In genomic region chr13:9180221-9180620, GRCm38 (mm10) we compare ENCODE assay signal across 7 mouse cellular contexts.
DNase-seq lines count a peak whose midpoint lies in the region; ATAC-seq and TF ChIP-seq lines count a peak whose summit lies in the region.

No protein-coding gene starts in this region.

- no peak for TF ChIP-seq CTCF in CH12.LX (conservative IDR thresholded peaks at IDR 0.05 in 1 of 2, IDR thresholded peaks at IDR 0.05 in 1 of 2; ENCODE audit: low read depth in 2 of 2, low read length in 2 of 2)

- H3K4me2 ChIP-seq in CH12.LX (ENCODE audit: insufficient read depth, low read depth, poor library complexity, severe bottlenecking): no peak overlapping the region; the same call in 1 of the 2 replicates
- 0 out of 2 replicates have a peak overlapping the region, but pooled peaks have one; percentile 13 for H3K4me2 ChIP-seq in embryonic facial prominence, embryonic 12.5 days (replicated peaks)
- H3K4me2 ChIP-seq in kidney, embryonic 16.5 days (replicated peaks; ENCODE audit: low read depth, low read length): peak overlapping the region; percentile 45

- no peak for TF ChIP-seq EP300 in CH12.LX (IDR thresholded peaks at IDR 0.05; ENCODE audit: low read length)

- no peak for TF ChIP-seq RAD21 in CH12.LX (IDR thresholded peaks at IDR 0.05; ENCODE audit: low read depth, low read length)

- no peak for ATAC-seq in embryonic facial prominence, embryonic 12.5 days (ENCODE audit: insufficient number of reproducible peaks, insufficient read depth, low FRiP score, low TSS enrichment)
- 0 out of 2 replicates have a peak, but pooled peaks have one; percentile 16 for ATAC-seq in kidney, embryonic 16.5 days (ENCODE audit: low FRiP score, low TSS enrichment)

- dilution Hi-C loops in CH12.LX (cut with MboI; ENCODE audit: extremely low pct_ligation_motif_present, extremely low pct_unique_long_range_greater_than_20kb, low sequenced_read_pairs): no loop called here

- intact Hi-C loops in left cerebral cortex, postnatal 36 days (cut with DNase I): loop anchor here (2.0 to 10.0 kb wide), 2 partner anchors 455 to 667 kb away; no protein-coding TSS in a partner anchor

- H3K36me3 ChIP-seq in CH12.LX (replicated peaks in 1 of 2; ENCODE audit: control insufficient read depth in 1 of 2, insufficient read depth in 1 of 2, low read length in 1 of 2): peaks cover 2 to 18% of the 10 kb centered on the region in 2 experiments
- no peaks in the 10 kb centered on the region for H3K36me3 ChIP-seq in embryonic facial prominence, embryonic 12.5 days
- H3K36me3 ChIP-seq in kidney, embryonic 16.5 days (ENCODE audit: insufficient read depth, low read length): peaks cover 4% of the 10 kb centered on the region; the same call in 1 of the 2 replicates

- DNase-seq in CH12.LX (ENCODE audit: extremely low read depth): peak; percentile 71
- DNase-seq in lung, postnatal 36 days: peak; percentile 32
- DNase-seq in left cerebral cortex, postnatal 36 days (ENCODE audit: low spot score in 2 of 2): no peak
- no peak for DNase-seq in gastrocnemius, postnatal 10 days
- DNase-seq in layer of hippocampus, postnatal 25 days (ENCODE audit: extremely low spot score in 1 of 2, low spot score in 1 of 2): no peak

- no peak overlapping the region for H3K9ac ChIP-seq in CH12.LX (ENCODE audit: insufficient read depth, low read depth)
- H3K9ac ChIP-seq in embryonic facial prominence, embryonic 12.5 days: no peak overlapping the region
- H3K9ac ChIP-seq in kidney, embryonic 16.5 days (replicated peaks; ENCODE audit: low read length): peak overlapping the region; percentile 31; the same call in 1 of the 2 replicates

- H3K79me2 ChIP-seq in CH12.LX (replicated peaks; ENCODE audit: control insufficient read depth, extremely low read depth, insufficient read depth, poor library complexity, severe bottlenecking): no peaks in the 10 kb centered on the region

- H3K4me1 ChIP-seq in CH12.LX (ENCODE audit: control insufficient read depth in 1 of 2, insufficient read depth in 2 of 2): peaks cover 13 to 35% of the 10 kb centered on the region in 2 experiments
- no peaks in the 10 kb centered on the region for H3K4me1 ChIP-seq in embryonic facial prominence, embryonic 12.5 days
- peaks cover 18% of the 10 kb centered on the region; the same call in 1 of the 2 replicates for H3K4me1 ChIP-seq in kidney, embryonic 16.5 days (ENCODE audit: insufficient read depth, low read length)

- no peaks in the 10 kb centered on the region for H3K9me3 ChIP-seq in CH12.LX (replicated peaks; ENCODE audit: low read length)
- no peaks in the 10 kb centered on the region for H3K9me3 ChIP-seq in embryonic facial prominence, embryonic 12.5 days
- no peaks in the 10 kb centered on the region for H3K9me3 ChIP-seq in kidney, embryonic 16.5 days (ENCODE audit: low read length)

- 47% methylated on average over 11 of the region's 11 CpGs for WGBS in embryonic facial prominence, embryonic 12.5 days
- 49% methylated on average over 11 of the region's 11 CpGs for WGBS in kidney, embryonic 16.5 days

- H3K27ac ChIP-seq in CH12.LX (ENCODE audit: insufficient read depth, low read depth): 0 out of 2 replicates have a peak overlapping the region, but pooled peaks have one; percentile 43
- H3K27ac ChIP-seq in embryonic facial prominence, embryonic 12.5 days: no peak overlapping the region
- H3K27ac ChIP-seq in kidney, embryonic 16.5 days (ENCODE audit: low read length): no peak overlapping the region

- H3K27me3 ChIP-seq in CH12.LX (replicated peaks): no peaks in the 10 kb centered on the region
- H3K27me3 ChIP-seq in embryonic facial prominence, embryonic 12.5 days: no peaks in the 10 kb centered on the region
- H3K27me3 ChIP-seq in kidney, embryonic 16.5 days (ENCODE audit: insufficient read depth, low read length): no peaks in the 10 kb centered on the region

- H3K4me3 ChIP-seq in CH12.LX (replicated peaks in 1 of 3; ENCODE audit: low read depth in 2 of 3, low read length in 2 of 3, poor library complexity in 1 of 3): peak overlapping the region in 1 of 3 experiments; percentile 32
- H3K4me3 ChIP-seq in embryonic facial prominence, embryonic 12.5 days: no peak overlapping the region
- peak overlapping the region; percentile 25 for H3K4me3 ChIP-seq in kidney, embryonic 16.5 days (ENCODE audit: low read length)

- in situ Hi-C loops in CH12.LX (cut with MboI; ENCODE audit: low pct_ligation_motif_present, low pct_unique_long_range_greater_than_20kb, low sequenced_read_pairs): loop anchor here (5.0 to 10.0 kb wide), 2 partner anchors 287 to 455 kb away; no protein-coding TSS in a partner anchor

- TF ChIP-seq POLR2A in CH12.LX (IDR thresholded peaks at IDR 0.05; ENCODE audit: low read depth, low read length): no peak

TF ChIP-seq in CH12.LX, 34 proteins besides CTCF, POLR2A, EP300 and RAD21:
- TF ChIP-seq ZC3H11A (IDR thresholded peaks at IDR 0.05; ENCODE audit: low read depth, low read length) (no peak), CHD1 (IDR thresholded peaks at IDR 0.05; ENCODE audit: low read depth, low read length) (no peak), MAZ (IDR thresholded peaks at IDR 0.05; ENCODE audit: low read depth, low read length) (no peak), IRF4 (IDR thresholded peaks at IDR 0.05; ENCODE audit: low read depth, low read length) (no peak), GABPA (IDR thresholded peaks at IDR 0.05; ENCODE audit: insufficient replicate concordance, low read depth, low read length) (no peak), USF2 (conservative IDR thresholded peaks at IDR 0.05; ENCODE audit: low read depth, low read length) (no peak), PAX5 (IDR thresholded peaks at IDR 0.05; ENCODE audit: low read length) (no peak), TCF12 (IDR thresholded peaks at IDR 0.05; ENCODE audit: low read depth, low read length) (no peak)

Comparison
In these comparisons a context has a peak if more than half of its experiments do, and no peak if none do; other contexts are left out.
1. DNase-seq: peak in CH12.LX (single experiment) and lung, postnatal 36 days (single experiment); none in left cerebral cortex, postnatal 36 days (0 of 2), gastrocnemius, postnatal 10 days (single experiment) and layer of hippocampus, postnatal 25 days (0 of 2).